Mouse (Mus musculus) midbrain, embryonic 15.5 days (tissue): Measurements from ENCODE around the gene Rnf5. TPM values are rescaled to one million over a fixed set of nuclear protein-coding genes. Genes with fewer than 3 reads are reported as not detected.

Experiments used
- ATAC-seq: fragments of 200-750 bp; cut with Nextera tagmentation; replicated peaks from 2 replicates; pipeline ENCODE4 v1.8.0; 2017; ENCODE audit warnings: moderate TSS enrichment
- H3K27ac ChIP-seq: fragments of 300-500 bp; sonication (generic); 2 replicates; pipeline ENCODE4 v1.5.1; 2015; ENCODE audit warnings: mild to moderate bottlenecking, inconsistent platforms
- H3K27me3 ChIP-seq: fragments of 300-500 bp; sonication (generic); replicated peaks from 2 replicates; pipeline ENCODE4 v1.6.1; 2015; ENCODE audit warnings: inconsistent platforms
- H3K36me3 ChIP-seq: fragments of 300-500 bp; sonication (generic); replicated peaks from 2 replicates; pipeline ENCODE4 v1.6.1; 2015; ENCODE audit warnings: inconsistent platforms
- H3K4me1 ChIP-seq: fragments of 300-500 bp; sonication (generic); 2 replicates; pipeline ENCODE4 v1.6.1; 2015; ENCODE audit warnings: inconsistent platforms
- H3K4me2 ChIP-seq: fragments of 300-500 bp; sonication (generic); 2 replicates; pipeline ENCODE4 v1.6.1; 2015; ENCODE audit warnings: inconsistent platforms, mild to moderate bottlenecking, moderate library complexity
- H3K4me3 ChIP-seq: fragments of 300-500 bp; sonication (generic); 2 replicates; pipeline ENCODE4 v1.5.1; 2015; ENCODE audit warnings: mild to moderate bottlenecking, inconsistent platforms
- H3K9ac ChIP-seq: fragments of 300-500 bp; sonication (generic); 2 replicates; pipeline ENCODE4 v1.6.1; 2015; ENCODE audit warnings: mild to moderate bottlenecking, inconsistent platforms
- H3K9me3 ChIP-seq: fragments of 300-500 bp; sonication (generic); 2 replicates; pipeline ENCODE4 v1.6.1; 2016; ENCODE audit warnings: inconsistent platforms
- WGBS: fragments of 180-500 bp; shearing (Covaris S2); methylation state at CpG from one replicate; pipeline ENCODE4 v1.1.7; 2015; ENCODE audit warnings: mixed read lengths; 5-methylcytosine and 5-hydroxymethylcytosine counted together
- polyA plus RNA-seq: library from polyadenylated mRNA; unstranded; fragments of >200 nt; fragmentation: Nextera tagmentation; extraction: Ambion mirVana; gene quantifications from 2 replicates; pipeline ENCODE4 v1.2.1, GENCODE M21; 2015

Gene Rnf5
- polyA plus RNA-seq, 1 experiment from 2014 or later: 306 TPM

- no peaks in the 10 kb centered on the region for H3K27me3 ChIP-seq
- 58% methylated on average over 6 of the region's 6 CpGs for WGBS
- no peak within 1 kb of the TSS for H3K4me2 ChIP-seq
- ATAC-seq: no peak
- peaks cover 38% of the 10 kb centered on the region for H3K36me3 ChIP-seq
- no peak within 1 kb of the TSS for H3K4me3 ChIP-seq
- H3K9me3 ChIP-seq: no peaks in the 10 kb centered on the region
- H3K9ac ChIP-seq: no peak within 1 kb of the TSS
- peak within 1 kb of the TSS; percentile 14; the same call in 1 of the 2 replicates for H3K27ac ChIP-seq
- H3K4me1 ChIP-seq: no peaks in the 10 kb centered on the region
These were observed 12.4 kb upstream of the Rnf5 start, which contains the start of gene Egfl8 for GRCm38 (mm10) chr17:34615871-34616270. Gene Egfl8, minus strand, starts transcription at chr17:34615971.

DNA sequence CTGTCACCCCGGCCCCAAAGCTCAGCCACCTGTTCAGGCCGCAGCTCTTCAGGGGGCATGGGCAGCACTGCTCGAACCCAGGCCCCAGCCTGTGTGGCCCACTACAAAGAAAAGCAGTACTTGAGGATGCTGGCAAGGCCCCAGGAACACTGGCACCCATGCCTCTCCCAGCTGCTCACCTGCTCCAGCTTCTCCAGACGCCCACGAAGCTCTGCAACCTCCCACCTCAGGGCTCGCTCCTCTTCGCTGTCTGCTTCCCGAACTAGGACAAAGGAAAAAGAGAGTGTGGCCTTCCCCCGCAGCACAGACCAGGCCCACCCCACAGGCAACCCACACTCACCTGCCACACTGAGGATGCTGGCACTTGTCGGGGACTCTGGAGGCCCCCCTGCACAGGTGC lies 10.3 kb upstream of the Rnf5 start:
- H3K27me3 ChIP-seq: no peaks in the 10 kb centered on the region
- no peak for ATAC-seq

GRCm38 (mm10) chr17:34613054-34613645 lies 9.7 kb upstream of the Rnf5 start:
- Histone ChIP-seq H3K4me2 (no peak overlapping the region), H3K27ac (no peak overlapping the region), H3K4me1 (peaks cover 9% of the 10 kb centered on the region), H3K27me3 (no peaks in the 10 kb centered on the region), H3K4me3 (no peak overlapping the region), H3K36me3 (peaks cover 36% of the 10 kb centered on the region), H3K9me3 (no peaks in the 10 kb centered on the region), H3K9ac (no peak overlapping the region)
- no peak for ATAC-seq
- WGBS: 84% methylated on average over 11 of the region's 11 CpGs

More for the DNA sequence above, 10.3 kb upstream of the Rnf5 start:
- H3K9me3 ChIP-seq: no peaks in the 10 kb centered on the region
- H3K4me1 ChIP-seq: peaks cover 3% of the 10 kb centered on the region
- 88% methylated on average over 10 of the region's 10 CpGs for WGBS
- no peak overlapping the region for H3K27ac ChIP-seq
- H3K36me3 ChIP-seq: peaks cover 36% of the 10 kb centered on the region
- no peak overlapping the region for H3K4me2 ChIP-seq
- H3K9ac ChIP-seq: no peak overlapping the region
- H3K4me3 ChIP-seq: no peak overlapping the region

- peaks cover 33% of the 10 kb centered on the region for H3K36me3 ChIP-seq
- 96% methylated on average over 8 of the region's 8 CpGs for WGBS
These were observed 7.6 kb upstream of the Rnf5 start for GRCm38 (mm10) chr17:34611050-34611449.

DNA sequence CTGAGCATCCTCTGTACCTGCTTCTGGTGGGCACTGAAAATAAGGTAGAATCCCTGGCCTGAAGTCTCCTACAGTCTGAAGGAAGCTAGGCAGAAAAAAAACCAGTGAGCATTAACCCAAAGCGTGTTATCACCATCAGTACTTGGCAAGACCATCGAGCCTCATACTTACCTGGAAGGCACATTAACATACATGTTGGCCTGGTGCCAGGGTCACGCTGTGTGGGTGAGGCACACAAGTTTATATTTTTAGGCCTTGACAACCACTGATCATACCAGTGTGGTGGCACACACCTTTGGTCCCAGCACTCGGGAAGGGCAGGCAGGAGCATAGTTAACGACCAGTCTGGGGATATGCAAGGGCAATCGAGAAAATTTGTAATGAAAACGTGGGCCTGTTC lies 4.5 kb upstream of the Rnf5 start:
- peaks cover 41% of the 10 kb centered on the region for H3K4me1 ChIP-seq
- ATAC-seq: no peak
- no peak overlapping the region for H3K27ac ChIP-seq
- no peak overlapping the region for H3K4me3 ChIP-seq
- no peak overlapping the region for H3K9ac ChIP-seq
- H3K27me3 ChIP-seq: no peaks in the 10 kb centered on the region
- H3K4me2 ChIP-seq: no peak overlapping the region
- peaks cover 21% of the 10 kb centered on the region for H3K36me3 ChIP-seq
- 83% methylated on average over 7 of the region's 7 CpGs for WGBS
- no peaks in the 10 kb centered on the region for H3K9me3 ChIP-seq

More at GRCm38 (mm10) chr17:34611050-34611449, 7.6 kb upstream of the Rnf5 start:
- Histone ChIP-seq H3K9ac (no peak overlapping the region), H3K27ac (no peak overlapping the region), H3K9me3 (no peaks in the 10 kb centered on the region), H3K4me3 (no peak overlapping the region), H3K27me3 (no peaks in the 10 kb centered on the region), H3K4me1 (peaks cover 28% of the 10 kb centered on the region), H3K4me2 (no peak overlapping the region)
- no peak for ATAC-seq

GRCm38 (mm10) chr17:34606186-34607039 lies 2.9 kb upstream of the Rnf5 start:
- H3K4me3 ChIP-seq: peak overlapping the region; percentile 86
- H3K4me1 ChIP-seq: peaks cover 52% of the 10 kb centered on the region
- peak overlapping the region; percentile 94 for H3K9ac ChIP-seq
- no peaks in the 10 kb centered on the region for H3K27me3 ChIP-seq
- 18% methylated on average over 32 of the region's 32 CpGs for WGBS
- peaks cover 9% of the 10 kb centered on the region for H3K36me3 ChIP-seq
- H3K4me2 ChIP-seq: peak overlapping the region; percentile 70
- ATAC-seq: no peak
- no peaks in the 10 kb centered on the region for H3K9me3 ChIP-seq
- peak overlapping the region; percentile 92 for H3K27ac ChIP-seq

DNA sequence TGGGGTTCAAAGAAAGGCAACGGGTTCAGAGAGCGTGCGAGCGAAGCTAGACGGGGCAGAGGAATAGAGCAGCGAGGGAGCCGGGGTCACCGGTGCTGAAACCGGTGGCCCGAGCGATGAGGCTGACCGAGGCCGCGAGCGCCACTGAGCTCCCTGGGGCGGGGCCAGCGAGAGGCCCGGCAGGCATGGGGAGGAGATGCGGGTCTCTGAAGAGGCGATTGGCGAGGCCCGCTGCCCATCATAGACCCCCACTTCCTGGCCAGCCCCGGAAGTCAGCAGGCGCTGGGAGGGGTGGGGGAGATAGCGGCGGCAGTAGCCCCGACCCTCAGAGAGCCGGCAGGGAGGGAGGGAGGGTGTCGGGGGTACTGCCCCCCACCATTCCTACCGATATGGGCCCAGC lies 2.1 kb upstream of the Rnf5 start:
- H3K27me3 ChIP-seq: no peaks in the 10 kb centered on the region
- peaks cover 52% of the 10 kb centered on the region for H3K4me1 ChIP-seq
- peak overlapping the region; percentile 70 for H3K4me2 ChIP-seq
- H3K36me3 ChIP-seq: peaks cover 5% of the 10 kb centered on the region; the same call in 1 of the 2 replicates
- ATAC-seq: peak; percentile 50
- H3K4me3 ChIP-seq: peak overlapping the region; percentile 86
- H3K27ac ChIP-seq: peak overlapping the region; percentile 92
- WGBS: under 1% methylated on average over 23 of the region's 30 CpGs
- H3K9ac ChIP-seq: peak overlapping the region; percentile 94
- no peaks in the 10 kb centered on the region for H3K9me3 ChIP-seq

DNA sequence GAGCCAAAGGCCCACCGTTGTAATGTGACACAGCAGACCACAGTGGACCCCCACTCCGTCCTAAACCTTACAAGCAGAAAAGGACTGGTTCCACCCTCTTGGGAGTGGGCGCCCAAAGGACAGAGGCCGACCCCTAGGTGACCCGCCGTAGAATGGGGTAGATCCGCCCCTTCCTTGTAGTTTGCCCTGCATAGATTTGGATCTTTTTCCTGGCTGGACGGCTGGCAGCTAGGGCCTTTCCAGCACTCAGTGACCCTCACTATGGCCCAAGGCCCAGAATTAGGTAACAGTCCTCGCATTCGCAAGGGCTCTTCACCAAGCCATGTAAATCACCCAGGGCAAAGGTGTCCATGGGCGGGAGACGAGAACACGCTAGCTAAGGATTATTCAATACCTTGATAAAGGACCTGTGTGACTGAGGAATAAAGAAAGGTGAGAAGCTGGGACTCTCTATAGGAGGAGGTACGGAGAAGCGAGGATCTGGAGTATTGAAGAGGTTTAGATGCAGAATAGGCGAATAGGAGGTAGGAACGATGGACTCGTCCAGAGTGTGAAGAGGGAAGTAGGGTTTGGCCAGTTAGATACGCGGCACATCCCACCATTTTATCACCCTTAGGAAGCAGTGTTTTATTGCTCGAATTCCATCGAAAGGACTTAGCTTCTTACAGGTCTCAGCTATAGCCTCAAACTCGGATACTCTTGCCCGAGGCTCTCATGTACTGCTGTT lies 1.2 kb upstream of the Rnf5 start:
- Histone ChIP-seq H3K4me2 (peak overlapping the region; percentile 70), H3K27me3 (no peaks in the 10 kb centered on the region), H3K4me1 (peaks cover 52% of the 10 kb centered on the region), H3K9me3 (no peaks in the 10 kb centered on the region), H3K9ac (peak overlapping the region; percentile 94), H3K4me3 (peak overlapping the region; percentile 86), H3K36me3 (peaks cover 11% of the 10 kb centered on the region; the same call in 1 of the 2 replicates), H3K27ac (peak overlapping the region; percentile 92)
- 17% methylated on average over 24 of the region's 24 CpGs for WGBS
- ATAC-seq: no peak

GRCm38 (mm10) chr17:34604061-34604508 lies 595 bp upstream of the Rnf5 start, which contains the start of gene Agpat1:
Gene Agpat1, plus strand, starts transcription at chr17:34604262.
- H3K9me3 ChIP-seq: no peaks in the 10 kb centered on the region
- peaks cover 51% of the 10 kb centered on the region for H3K4me1 ChIP-seq
- peak; percentile 87 for ATAC-seq
- peaks cover 11% of the 10 kb centered on the region; the same call in 1 of the 2 replicates for H3K36me3 ChIP-seq
- no peaks in the 10 kb centered on the region for H3K27me3 ChIP-seq
- peak within 1 kb of the TSS; percentile 92 for H3K27ac ChIP-seq
- peak within 1 kb of the TSS; percentile 94 for H3K9ac ChIP-seq
- H3K4me3 ChIP-seq: peak within 1 kb of the TSS; percentile 86
- WGBS: 0% methylated on average over 35 of the region's 35 CpGs
- peak within 1 kb of the TSS; percentile 70 for H3K4me2 ChIP-seq

GRCm38 (mm10) chr17:34601796-34602195 lies 1.7 kb downstream of the Rnf5 start:
- H3K4me2 ChIP-seq: peak overlapping the region; percentile 63
- no peak overlapping the region for H3K27ac ChIP-seq
- H3K9ac ChIP-seq: peak overlapping the region; percentile 66; the same call in 1 of the 2 replicates
- ATAC-seq: no peak
- 90% methylated on average over 12 of the region's 12 CpGs for WGBS
- H3K9me3 ChIP-seq: no peaks in the 10 kb centered on the region
- peak overlapping the region; percentile 86; the same call in 1 of the 2 replicates for H3K4me3 ChIP-seq
- no peaks in the 10 kb centered on the region for H3K27me3 ChIP-seq
- H3K36me3 ChIP-seq: peaks cover 11% of the 10 kb centered on the region; the same call in 1 of the 2 replicates
- peaks cover 29% of the 10 kb centered on the region for H3K4me1 ChIP-seq

- peaks cover 15% of the 10 kb centered on the region; the same call in 1 of the 2 replicates for H3K36me3 ChIP-seq
- peaks cover 26% of the 10 kb centered on the region for H3K4me1 ChIP-seq
- H3K27me3 ChIP-seq: no peaks in the 10 kb centered on the region
- no peak overlapping the region for H3K27ac ChIP-seq
- H3K9me3 ChIP-seq: no peaks in the 10 kb centered on the region
- 77% methylated on average over 9 of the region's 9 CpGs for WGBS
- no peak for ATAC-seq
- no peak overlapping the region for H3K4me3 ChIP-seq
- H3K9ac ChIP-seq: no peak overlapping the region
- H3K4me2 ChIP-seq: no peak overlapping the region
These were observed 3.6 kb downstream of the Rnf5 start for GRCm38 (mm10) chr17:34599891-34600290.
